Mouse (Mus musculus) liver, embryonic 14.5 days (tissue): ENCODE measurements around the gene Cyp2s1. TPM values are rescaled to one million over a fixed set of nuclear protein-coding genes. Genes with fewer than 3 reads are reported as not detected.

ENCODE experiments used
- ATAC-seq: fragments of 200-750 bp; cut with Nextera tagmentation; 2 replicates; pipeline ENCODE4 v1.8.0; 2017; ENCODE audit warnings: moderate number of reproducible peaks, mild to moderate bottlenecking, moderate library complexity; ENCODE audit not compliant: insufficient read depth
- DNase-seq, 3 experiments: peaks; one replicate each; pipeline ENCODE4 v3.0.0-alpha.2; 2012 to 2013; ENCODE audit warnings: low read depth in 3 of 3, low spot score in 3 of 3
- H3K27ac ChIP-seq: fragments of 300-500 bp; sonication (generic); 2 replicates; pipeline ENCODE4 v1.5.1; 2014; ENCODE audit warnings: moderate library complexity, mild to moderate bottlenecking, control low read depth, inconsistent platforms
- H3K27me3 ChIP-seq: fragments of 300-500 bp; sonication (generic); 2 replicates; pipeline ENCODE4 v1.6.1; 2014; ENCODE audit warnings: mild to moderate bottlenecking, low read length, moderate library complexity; ENCODE audit not compliant: control insufficient read depth, insufficient read depth
- H3K36me3 ChIP-seq: fragments of 300-500 bp; sonication (generic); replicated peaks from 2 replicates; pipeline ENCODE4 v1.6.1; 2014; ENCODE audit warnings: low read depth; ENCODE audit not compliant: control insufficient read depth, insufficient read depth
- H3K4me1 ChIP-seq, 2 experiments: fragments of 200-500 bp in 1 of 2; fragments of 300-500 bp in 1 of 2; sonication (generic) in 1 of 2; replicated peaks; 2 replicates each; pipeline ENCODE4 v1.6.1; 2012 to 2014; ENCODE audit warnings: antibody characterized with exemption in 1 of 2, inconsistent platforms in 1 of 2, low read length in 1 of 2; ENCODE audit not compliant: control insufficient read depth in 2 of 2, insufficient read depth in 2 of 2
- H3K4me2 ChIP-seq: fragments of 300-500 bp; sonication (generic); 2 replicates; pipeline ENCODE4 v1.6.1; 2014; ENCODE audit warnings: low read depth, mild to moderate bottlenecking, control low read depth, moderate library complexity
- H3K4me3 ChIP-seq, 2 experiments: fragments of 200-500 bp in 1 of 2; fragments of 300-500 bp in 1 of 2; sonication (generic) in 1 of 2; 2 replicates each; pipeline ENCODE4 v1.5.1; 2012 to 2014; ENCODE audit warnings: low read depth in 2 of 2, low read length in 2 of 2, mild to moderate bottlenecking in 2 of 2, control low read depth in 1 of 2, inconsistent platforms in 1 of 2, moderate library complexity in 1 of 2; ENCODE audit not compliant: insufficient read depth in 1 of 2
- H3K9ac ChIP-seq: fragments of 300-500 bp; sonication (generic); replicated peaks from 2 replicates; pipeline ENCODE4 v1.6.1; 2014; ENCODE audit warnings: mild to moderate bottlenecking, control low read depth, moderate library complexity
- H3K9me3 ChIP-seq: fragments of 300-500 bp; sonication (generic); 2 replicates; pipeline ENCODE4 v1.6.1; 2016; ENCODE audit warnings: low read length, mixed read lengths; ENCODE audit not compliant: control insufficient read depth
- CTCF ChIP-seq: IDR thresholded peaks from 2 replicates; pipeline ENCODE4 v1.5.1; 2016; ENCODE audit warnings: antibody characterized with exemption, low read depth, control low read depth
- EP300 ChIP-seq: IDR thresholded peaks from 2 replicates; pipeline ENCODE4 v1.6.1; 2016; ENCODE audit warnings: antibody characterized with exemption, low read depth
- microRNA-seq: library from miRNA; unstranded; fragments of <30 nt; microRNA quantifications from one replicate; pipeline ENCODE4, GENCODE M21; 2016
- polyA plus RNA-seq, 2 experiments: library from polyadenylated mRNA; depleted of rRNA in 1 of 2; stranded (reverse) in 1 of 2; unstranded in 1 of 2; fragments of >200 nt; fragmentation: Nextera tagmentation in 1 of 2; extraction: Ambion mirVana in 1 of 2; gene quantifications; 2 replicates each; pipeline versions ENCODE4 v1.2.1 to v1.2.3; 2012 to 2014

Gene Cyp2s1
- polyA plus RNA-seq, 2 experiments, result 0.22 to 0.52 TPM

DNA sequence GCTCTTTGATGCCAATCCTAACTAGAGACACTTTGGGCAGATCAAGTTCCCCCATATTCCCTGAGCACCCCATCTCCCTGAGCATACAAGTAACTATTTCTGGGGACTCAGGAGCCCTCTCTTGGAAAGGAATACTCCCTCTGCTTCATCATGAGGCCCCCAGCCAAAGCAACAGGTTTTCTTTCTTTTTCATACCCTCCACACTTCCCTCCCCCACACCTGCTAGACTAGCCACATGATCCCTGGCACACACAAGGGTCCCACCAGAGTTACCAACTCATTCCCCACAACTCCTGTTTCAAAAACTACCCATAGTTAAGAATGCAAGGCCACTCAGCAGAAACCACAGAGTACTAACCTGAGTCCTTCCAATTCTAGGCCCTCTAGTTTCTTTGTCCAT is 63.6 kb downstream of the Cyp2s1 start:
- peaks cover 17 to 18% of the 10 kb centered on the region in 2 experiments for H3K4me1 ChIP-seq
- no peaks in the 10 kb centered on the region for H3K9me3 ChIP-seq
- peak overlapping the region; percentile 90 to 100 for H3K4me3 ChIP-seq
- H3K4me2 ChIP-seq, result peak overlapping the region; percentile 100
- H3K36me3 ChIP-seq, result peaks cover 42% of the 10 kb centered on the region
- ATAC-seq, result no peak
- H3K27me3 ChIP-seq, result no peaks in the 10 kb centered on the region
- TF ChIP-seq CTCF (no peak), EP300 (no peak)
- DNase-seq, result no peak
- no peak overlapping the region for H3K27ac ChIP-seq
- H3K9ac ChIP-seq, result peak overlapping the region; percentile 100

Small RNA genes within 50 kb of the gene (microRNA-seq; reads per million reads assigned to microRNA genes)
- gene Gm24865, result not detected

Other genes with a start within 250 kb of the Cyp2s1 start
- 0.40 and 0.52 TPM in 2 replicates for gene Erich4, start 201.0 kb downstream of the Cyp2s1 start, polyA plus RNA-seq (2012; rRNA removed)
- gene Erich4, start 201.0 kb downstream of the Cyp2s1 start, polyA plus RNA-seq (2014; fragmentation: Nextera tagmentation; extraction: Ambion mirVana), result 0.47 and 0.51 TPM in 2 replicates
- gene Dmac2, start 197.5 kb downstream of the Cyp2s1 start, polyA plus RNA-seq (2012; rRNA removed), result 8.1 and 9.6 TPM in 2 replicates
- gene Dmac2, start 197.5 kb downstream of the Cyp2s1 start, polyA plus RNA-seq (2014; fragmentation: Nextera tagmentation; extraction: Ambion mirVana), result 6.9 and 7.4 TPM in 2 replicates
- gene B3gnt8, start 190.3 kb downstream of the Cyp2s1 start, polyA plus RNA-seq (2012; rRNA removed), result 1.6 TPM in 2 replicates
- 0.72 and 0.81 TPM in 2 replicates for gene B3gnt8, start 190.3 kb downstream of the Cyp2s1 start, polyA plus RNA-seq (2014; fragmentation: Nextera tagmentation; extraction: Ambion mirVana)
- gene Bckdha, start 157.9 kb downstream of the Cyp2s1 start, polyA plus RNA-seq (2012; rRNA removed), result 20.1 and 22.0 TPM in 2 replicates
- gene Bckdha, start 157.9 kb downstream of the Cyp2s1 start, polyA plus RNA-seq (2014; fragmentation: Nextera tagmentation; extraction: Ambion mirVana), result 17.3 and 21.0 TPM in 2 replicates
- gene Exosc5, start 157.7 kb downstream of the Cyp2s1 start, polyA plus RNA-seq (2012; rRNA removed), result 33.7 and 35.2 TPM in 2 replicates
- 48.1 and 51.6 TPM in 2 replicates for gene Exosc5, start 157.7 kb downstream of the Cyp2s1 start, polyA plus RNA-seq (2014; fragmentation: Nextera tagmentation; extraction: Ambion mirVana)
- 0.22 and 0.32 TPM in 2 replicates for gene Tmem91, start 141.7 kb downstream of the Cyp2s1 start, polyA plus RNA-seq (2012; rRNA removed)
- 0.39 and 0.51 TPM in 2 replicates for gene Tmem91, start 141.7 kb downstream of the Cyp2s1 start, polyA plus RNA-seq (2014; fragmentation: Nextera tagmentation; extraction: Ambion mirVana)
- gene B9d2, start 136.1 kb downstream of the Cyp2s1 start, polyA plus RNA-seq (2012; rRNA removed), result 21.9 and 28.2 TPM in 2 replicates
- gene B9d2, start 136.1 kb downstream of the Cyp2s1 start, polyA plus RNA-seq (2014; fragmentation: Nextera tagmentation; extraction: Ambion mirVana), result 18.8 and 20.4 TPM in 2 replicates
- gene Tgfb1, start 129.9 kb downstream of the Cyp2s1 start, polyA plus RNA-seq (2012; rRNA removed), result 16.6 and 18.5 TPM in 2 replicates
- 3.9 and 4.3 TPM in 2 replicates for gene Tgfb1, start 129.9 kb downstream of the Cyp2s1 start, polyA plus RNA-seq (2014; fragmentation: Nextera tagmentation; extraction: Ambion mirVana)
- gene Ccdc97, start 97.8 kb downstream of the Cyp2s1 start, polyA plus RNA-seq (2012; rRNA removed), result 17.1 and 19.5 TPM in 2 replicates
- gene Ccdc97, start 97.8 kb downstream of the Cyp2s1 start, polyA plus RNA-seq (2014; fragmentation: Nextera tagmentation; extraction: Ambion mirVana), result 11.3 and 13.2 TPM in 2 replicates
- 22.8 and 26.5 TPM in 2 replicates for gene Hnrnpul1, start 62.2 kb downstream of the Cyp2s1 start, polyA plus RNA-seq (2012; rRNA removed)
- gene Hnrnpul1, start 62.2 kb downstream of the Cyp2s1 start, polyA plus RNA-seq (2014; fragmentation: Nextera tagmentation; extraction: Ambion mirVana), result 36.5 and 39.1 TPM in 2 replicates
- 5.3 and 5.8 TPM in 2 replicates for gene Axl, start 28.2 kb downstream of the Cyp2s1 start, polyA plus RNA-seq (2012; rRNA removed)
- 11.8 and 12.7 TPM in 2 replicates for gene Axl, start 28.2 kb downstream of the Cyp2s1 start, polyA plus RNA-seq (2014; fragmentation: Nextera tagmentation; extraction: Ambion mirVana)
- 0.05 and 0.07 TPM in 2 replicates for gene Cyp2b10, start 80.7 kb upstream of the Cyp2s1 start, polyA plus RNA-seq (2012; rRNA removed)
- gene Cyp2b10, start 80.7 kb upstream of the Cyp2s1 start, polyA plus RNA-seq (2014; fragmentation: Nextera tagmentation; extraction: Ambion mirVana), result 0.10 TPM in 1 of 2 replicates, not detected in the other
- 0.13 and 0.17 TPM in 2 replicates for gene Cyp2b13, start 244.6 kb upstream of the Cyp2s1 start, polyA plus RNA-seq (2012; rRNA removed)
- 0.15 and 0.21 TPM in 2 replicates for gene Cyp2b13, start 244.6 kb upstream of the Cyp2s1 start, polyA plus RNA-seq (2014; fragmentation: Nextera tagmentation; extraction: Ambion mirVana)